Mouse (Mus musculus) heart, adult 18-20 months (tissue): ENCODE data around the gene Psmd11. TPM values are rescaled to one million over a fixed set of nuclear protein-coding genes. Genes with fewer than 3 reads are reported as not detected.
"Not testable (repeated sequence)": the region's sequence is repeated elsewhere in the genome, so short reads cannot be mapped to it uniquely, and the experiment has no call there.

Experiments used
- DNase-seq, 2 experiments: peaks; one replicate each; pipeline ENCODE4 v3.0.0; 2021 to 2022; ENCODE audit warnings: mixed read lengths in 1 of 2
- long read RNA-seq, 2 experiments: library from polyadenylated mRNA; stranded (forward); transcript quantifications; one replicate each; pipeline ENCODE4 v2.0.0; 2021
- total RNA-seq, 2 experiments: library from RNA; stranded (reverse); gene quantifications; 2 replicates each; pipeline ENCODE4 v1.2.3; 2021

Gene Psmd11
- total RNA-seq: 100 to 1,000 TPM; 112 to 113 TPM
- long read RNA-seq, experiment 1, transcript Psmd11-201 (14 exons, 2,848 nt): major isoform, 53 of 87 reads
- long read RNA-seq, experiment 1, transcript Psmd11-214 (13 exons, 1,626 nt): minor isoform, 16 of 87 reads
- long read RNA-seq, experiment 1, partial matches to known transcripts: 16 of 87 reads
- long read RNA-seq, experiment 1, other reads (novel, unspliced or antisense): 2 of 87 reads
- long read RNA-seq, experiment 2, transcript Psmd11-214 (13 exons, 1,626 nt): minor isoform, 11 of 60 reads
- long read RNA-seq, experiment 2, transcript Psmd11-201 (14 exons, 2,848 nt): major isoform, 41 of 60 reads
- long read RNA-seq, experiment 2, partial matches to known transcripts: 8 of 60 reads
- long read RNA-seq, experiment 2, other reads (novel, unspliced or antisense): 0 of 60 reads

- DNase-seq: peak; percentile 96 to 98
Measured at GRCm38 (mm10) chr11:80428381-80429008, at the start of gene Psmd11. Gene Psmd11, plus strand, starts transcription at chr11:80428615.

GRCm38 (mm10) chr11:80379184-80379583, 49.2 kb upstream of the Psmd11 start:
- DNase-seq: not testable (repeated sequence)

- DNase-seq: peak in 1 of 2 experiments; percentile 64
Measured at GRCm38 (mm10) chr11:80382626-80383018, 45.8 kb upstream of the Psmd11 start.

GRCm38 (mm10) chr11:80383019-80383625, 45.3 kb upstream of the Psmd11 start, which contains the start of gene Zfp207:
Gene Zfp207, plus strand, starts transcription at chr11:80383279.
- DNase-seq: peak; percentile 98 to 99

- peak in 1 of 2 experiments; percentile 62 for DNase-seq
Measured at GRCm38 (mm10) chr11:80383626-80384046, 44.8 kb upstream of the Psmd11 start.

GRCm38 (mm10) chr11:80384461-80384860, 44.0 kb upstream of the Psmd11 start:
- DNase-seq: peak in 1 of 2 experiments; percentile 25

GRCm38 (mm10) chr11:80385055-80385454, 43.4 kb upstream of the Psmd11 start:
- DNase-seq: peak in 1 of 2 experiments; percentile 18

- no peak for DNase-seq
Measured at GRCm38 (mm10) chr11:80386790-80387189, 41.6 kb upstream of the Psmd11 start.

GRCm38 (mm10) chr11:80389885-80390284, 38.5 kb upstream of the Psmd11 start:
- no peak for DNase-seq

GRCm38 (mm10) chr11:80391407-80392120, 36.9 kb upstream of the Psmd11 start:
- DNase-seq: no peak

- no peak for DNase-seq
Measured at GRCm38 (mm10) chr11:80395930-80396329, 32.5 kb upstream of the Psmd11 start.

GRCm38 (mm10) chr11:80396617-80397016, 31.8 kb upstream of the Psmd11 start:
- no peak for DNase-seq

GRCm38 (mm10) chr11:80407878-80408277, 20.5 kb upstream of the Psmd11 start:
- DNase-seq: not testable (repeated sequence)

- DNase-seq: no peak
Measured at GRCm38 (mm10) chr11:80410377-80410776, 18.0 kb upstream of the Psmd11 start.

GRCm38 (mm10) chr11:80417085-80417484, 11.3 kb upstream of the Psmd11 start:
- no peak for DNase-seq

- no peak for DNase-seq
Measured at GRCm38 (mm10) chr11:80419743-80420142, 8.7 kb upstream of the Psmd11 start.

- DNase-seq: no peak
Measured at GRCm38 (mm10) chr11:80420202-80420984, 8.0 kb upstream of the Psmd11 start.

- DNase-seq: no peak
Measured at GRCm38 (mm10) chr11:80421421-80422047, 6.9 kb upstream of the Psmd11 start.

GRCm38 (mm10) chr11:80424691-80425090, 3.7 kb upstream of the Psmd11 start:
- DNase-seq: no peak

- no peak for DNase-seq
Measured at GRCm38 (mm10) chr11:80425247-80425778, 3.1 kb upstream of the Psmd11 start.
